Mouse (Mus musculus) 3T3-L1 (cell line): ENCODE measurements around the gene Gm281.
A peak's percentile ranks its signal among the peaks of the same experiment; 100 is the strongest.
"Not testable (repeated sequence)": the region's sequence is repeated elsewhere in the genome, so short reads cannot be mapped to it uniquely, and the experiment has no call there.

Experiments
- DNase-seq: peaks from one replicate; pipeline ENCODE4 v3.0.0-alpha.2; 2015; ENCODE audit warnings: low read depth, low spot score

Gene Gm281

GRCm38 (mm10) chr14:13914387-13915082, at the start of gene Gm281:
Gm281 (minus strand) TSS chr14:13914478.
- no peak for DNase-seq

GRCm38 (mm10) chr14:13963527-13963926, 49.2 kb upstream of the Gm281 start:
- no peak for DNase-seq

GRCm38 (mm10) chr14:13962476-13962875, 48.2 kb upstream of the Gm281 start:
- no peak for DNase-seq

GRCm38 (mm10) chr14:13961401-13962112, 47.3 kb upstream of the Gm281 start, which contains the start of the genes Atxn7 and Thoc7:
Atxn7 (plus strand) TSS chr14:13961440.
Thoc7 (minus strand) TSS chr14:13961852.
- peak; percentile 12 for DNase-seq

- peak; percentile 40 for DNase-seq
Measured at GRCm38 (mm10) chr14:13960482-13961325, 46.4 kb upstream of the Gm281 start.

GRCm38 (mm10) chr14:13960079-13960478, 45.8 kb upstream of the Gm281 start:
- peak; percentile 14 for DNase-seq

GRCm38 (mm10) chr14:13952151-13952550, 37.9 kb upstream of the Gm281 start:
- not testable (repeated sequence) for DNase-seq

GRCm38 (mm10) chr14:13950401-13950800, 36.1 kb upstream of the Gm281 start:
- peak; percentile 43 for DNase-seq

- no peak for DNase-seq
Measured at GRCm38 (mm10) chr14:13948345-13948744, 34.1 kb upstream of the Gm281 start.

- DNase-seq, result no peak
Measured at GRCm38 (mm10) chr14:13944686-13945085, 30.4 kb upstream of the Gm281 start.

- no peak for DNase-seq
Measured at GRCm38 (mm10) chr14:13934052-13934371, 19.7 kb upstream of the Gm281 start.

- DNase-seq, result no peak
Measured at GRCm38 (mm10) chr14:13933290-13934051, 19.2 kb upstream of the Gm281 start.

GRCm38 (mm10) chr14:13917630-13918029, 3.4 kb upstream of the Gm281 start:
- DNase-seq, result peak; percentile 75

GRCm38 (mm10) chr14:13917208-13917607, 2.9 kb upstream of the Gm281 start:
- DNase-seq, result no peak

- DNase-seq, result no peak
Measured at GRCm38 (mm10) chr14:13915207-13915606, 929 bp upstream of the Gm281 start.

GRCm38 (mm10) chr14:13910148-13910547, 4.1 kb downstream of the Gm281 start:
- DNase-seq, result no peak

GRCm38 (mm10) chr14:13907145-13907544, 7.1 kb downstream of the Gm281 start:
- DNase-seq, result no peak

- no peak for DNase-seq
Measured at GRCm38 (mm10) chr14:13906461-13906860, 7.8 kb downstream of the Gm281 start.

GRCm38 (mm10) chr14:13901611-13902067, 12.6 kb downstream of the Gm281 start:
- DNase-seq, result peak; percentile 54

GRCm38 (mm10) chr14:13895198-13895597, 19.1 kb downstream of the Gm281 start:
- no peak for DNase-seq

- DNase-seq, result no peak
Measured at GRCm38 (mm10) chr14:13893748-13894147, 20.5 kb downstream of the Gm281 start.
